Mouse (Mus musculus) olfactory bulb, adult 2 months (tissue): ENCODE data around the gene Hacd1. TPM values are rescaled to one million over a fixed set of nuclear protein-coding genes. Genes with fewer than 3 reads are reported as not detected.

Experiments used
- H3K27ac ChIP-seq: fragments of 200-500 bp; 2 replicates; pipeline ENCODE4 v1.5.1; 2012; ENCODE audit warnings: low read depth, low read length; ENCODE audit not compliant: insufficient read depth
- H3K4me1 ChIP-seq: fragments of 200-500 bp; 2 replicates; pipeline ENCODE4 v1.6.1; 2012; ENCODE audit warnings: low read length; ENCODE audit not compliant: control insufficient read depth, insufficient read depth
- H3K4me3 ChIP-seq: fragments of 200-500 bp; 2 replicates; pipeline ENCODE4 v1.5.1; 2012; ENCODE audit warnings: mild to moderate bottlenecking, low read depth, low read length, moderate library complexity; ENCODE audit not compliant: insufficient read depth
- CTCF ChIP-seq: fragments of 200-500 bp; IDR thresholded peaks from 2 replicates; pipeline ENCODE4 v1.5.1; 2012; ENCODE audit warnings: low read depth, mild to moderate bottlenecking, low read length, moderate library complexity; ENCODE audit not compliant: insufficient read depth
- POLR2A ChIP-seq: fragments of 200-500 bp; IDR thresholded peaks from 2 replicates; pipeline ENCODE4 v1.6.1; 2012; ENCODE audit warnings: mild to moderate bottlenecking, low read depth, low read length, moderate library complexity; ENCODE audit not compliant: insufficient read depth
- WGBS: fragments of 180-500 bp; shearing (Covaris S2); methylation state at CpG from one replicate; pipeline ENCODE4 v1.1.7; 2018; 5-methylcytosine and 5-hydroxymethylcytosine counted together
- polyA plus RNA-seq: library from polyadenylated mRNA; stranded (reverse); fragments of >200 nt; gene quantifications from 2 replicates; pipeline ENCODE4 v1.2.4, GENCODE M21; 2012; ENCODE audit warnings: low replicate concordance; ENCODE audit not compliant: missing spikeins, insufficient read depth, insufficient read length

Hacd1 gene
- polyA plus RNA-seq, 1 experiment: not detected

DNA sequence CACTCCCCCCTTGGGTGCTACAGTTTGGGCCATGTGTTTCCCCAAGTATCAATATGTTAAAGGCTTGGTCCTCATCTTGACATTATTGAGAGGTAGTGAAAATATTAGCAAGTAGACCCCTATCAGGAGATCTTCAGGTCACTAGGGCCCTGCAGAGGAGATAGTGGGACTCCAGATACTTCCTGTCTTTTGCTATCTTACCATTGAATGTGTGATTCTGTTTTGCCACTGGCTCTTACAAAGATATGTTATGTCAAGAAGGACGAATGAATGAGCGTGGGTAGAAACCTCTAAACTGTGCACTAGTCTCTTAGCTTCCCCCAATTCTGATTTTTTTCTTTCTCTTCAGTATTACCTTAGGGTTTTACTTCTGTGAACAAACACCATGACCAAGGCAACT is 13.1 kb upstream of the Hacd1 start:
- TF ChIP-seq CTCF (no peak), POLR2A (no peak)
- 95% methylated on average over 2 of the region's 2 CpGs for WGBS
- no peak overlapping the region for H3K4me3 ChIP-seq
- no peaks in the 10 kb centered on the region for H3K4me1 ChIP-seq
- no peak overlapping the region for H3K27ac ChIP-seq

DNA sequence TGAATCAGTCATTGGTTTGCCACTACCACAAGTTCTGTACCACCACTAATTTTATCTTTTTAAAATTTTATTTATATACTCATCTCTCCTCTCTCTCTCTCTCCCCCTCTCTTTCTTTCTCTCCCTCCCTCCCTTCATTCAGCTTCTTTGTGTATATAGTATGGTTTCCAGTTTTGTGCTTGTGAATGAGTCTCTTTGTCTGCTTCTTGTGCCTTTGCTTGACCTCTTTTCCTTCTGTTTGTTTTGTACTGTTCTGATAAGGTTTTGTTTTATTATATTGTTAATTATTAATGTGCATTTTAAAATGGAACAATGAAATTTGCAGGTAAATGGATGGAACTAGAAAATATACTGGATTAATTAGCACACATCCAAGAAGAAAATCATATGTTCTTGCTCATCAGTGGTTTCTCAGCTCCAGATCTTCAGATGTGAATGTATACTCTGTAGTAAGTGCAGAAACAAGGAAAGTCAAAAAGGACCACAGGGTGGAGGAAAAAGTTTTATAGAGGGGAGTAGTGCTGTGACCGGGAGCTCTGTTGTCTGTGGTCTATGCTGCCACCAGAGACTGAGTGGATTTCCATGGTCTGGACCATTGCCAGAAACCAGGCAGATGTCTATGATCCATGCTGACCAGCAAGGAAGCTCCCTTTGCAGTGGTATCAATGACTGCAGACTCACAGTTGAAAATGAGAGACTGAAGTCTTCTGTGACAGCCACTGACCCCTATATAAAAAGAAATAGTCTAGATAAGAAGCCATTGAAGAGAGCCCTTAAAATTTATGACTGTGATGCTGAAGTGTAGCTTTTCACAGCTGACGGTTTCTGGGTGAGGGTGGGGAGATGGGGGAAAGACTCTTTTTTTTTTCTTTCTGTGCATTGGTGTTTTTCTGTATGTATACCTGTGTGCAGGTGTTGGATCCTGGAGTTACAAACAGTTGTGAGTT is 10.0 kb upstream of the Hacd1 start:
- Histone ChIP-seq H3K27ac (no peak overlapping the region), H3K4me3 (no peak overlapping the region), H3K4me1 (no peaks in the 10 kb centered on the region)
- WGBS: 75% methylated on average over 2 of the region's 2 CpGs
- TF ChIP-seq CTCF: no peak
- TF ChIP-seq POLR2A: no peak

DNA sequence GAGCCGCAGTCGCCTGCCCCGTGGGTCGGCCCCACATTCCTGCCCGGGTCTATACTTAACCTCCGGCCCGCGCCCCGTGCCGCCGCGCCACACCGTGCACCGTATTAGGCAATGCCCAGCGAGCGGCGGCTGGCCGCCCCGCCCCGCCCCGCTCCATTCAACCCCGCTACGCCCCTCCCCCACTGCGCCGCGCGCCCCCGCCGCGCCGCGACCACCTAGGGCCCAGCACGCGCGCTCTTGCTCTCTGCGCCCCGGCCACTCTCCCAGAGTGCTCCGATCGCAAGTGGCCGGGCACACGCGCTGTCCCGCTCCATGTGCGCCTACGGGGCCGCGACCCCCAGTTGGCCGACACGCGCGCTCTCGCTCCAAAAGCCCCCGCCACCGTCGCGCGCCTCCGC is 768 bp downstream of the Hacd1 start:
- H3K4me1 ChIP-seq: 0 out of 2 replicates have a peak, but pooled peaks cover 2% of the 10 kb centered on the region
- peak overlapping the region; percentile 89 for H3K27ac ChIP-seq
- peak overlapping the region; percentile 99 for H3K4me3 ChIP-seq
- WGBS: 1% methylated on average over 57 of the region's 58 CpGs
- no peak for TF ChIP-seq CTCF
- no peak; the same call in 1 of the 2 replicates for TF ChIP-seq POLR2A

GRCm38 (mm10) chr2:14054716-14055115 is 1.2 kb downstream of the Hacd1 start:
- TF ChIP-seq CTCF (no peak), POLR2A (no peak)
- 0 out of 2 replicates have a peak, but pooled peaks cover 2% of the 10 kb centered on the region for H3K4me1 ChIP-seq
- H3K27ac ChIP-seq: peak overlapping the region; percentile 20; the same call in 1 of the 2 replicates
- peak overlapping the region; percentile 99 for H3K4me3 ChIP-seq
- 6% methylated on average over 6 of the region's 6 CpGs for WGBS

- H3K27ac ChIP-seq: no peak overlapping the region
- no peak for TF ChIP-seq CTCF
- TF ChIP-seq POLR2A: no peak
- no peak overlapping the region for H3K4me3 ChIP-seq
- WGBS: 83% methylated on average over 3 of the region's 3 CpGs
- H3K4me1 ChIP-seq: 0 out of 2 replicates have a peak, but pooled peaks cover 2% of the 10 kb centered on the region
Observed at GRCm38 (mm10) chr2:14054163-14054562, 1.8 kb downstream of the Hacd1 start.

DNA sequence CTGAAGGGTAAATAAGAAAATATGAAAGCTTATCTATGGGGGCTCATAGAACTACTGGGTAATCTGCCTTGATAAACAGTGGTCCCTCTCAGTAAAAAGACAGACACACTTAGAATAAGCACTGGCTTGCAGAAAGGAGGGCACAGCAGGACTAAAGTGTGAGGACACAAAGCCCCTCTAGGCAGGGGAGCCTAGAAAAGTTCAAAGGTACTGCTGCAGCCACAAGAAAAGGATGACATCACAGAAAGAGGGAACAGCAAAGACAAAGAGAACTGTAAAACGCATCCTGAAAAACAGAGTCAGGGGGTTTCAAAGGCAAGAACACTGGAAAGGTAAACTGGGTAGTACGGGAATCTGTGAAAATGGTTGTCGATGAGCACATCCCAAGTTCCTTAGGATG is 2.3 kb downstream of the Hacd1 start:
- no peak overlapping the region for H3K4me3 ChIP-seq
- 0 out of 2 replicates have a peak, but pooled peaks cover 2% of the 10 kb centered on the region for H3K4me1 ChIP-seq
- WGBS: 83% methylated on average over 3 of the region's 3 CpGs
- TF ChIP-seq CTCF: no peak
- no peak for TF ChIP-seq POLR2A
- no peak overlapping the region for H3K27ac ChIP-seq

GRCm38 (mm10) chr2:14048808-14049207 is 7.1 kb downstream of the Hacd1 start:
- TF ChIP-seq POLR2A: no peak
- TF ChIP-seq CTCF: no peak
- WGBS: 73% methylated on average over 5 of the region's 5 CpGs
- peak overlapping the region; percentile 53 for H3K27ac ChIP-seq

GRCm38 (mm10) chr2:14048381-14048780 is 7.6 kb downstream of the Hacd1 start:
- TF ChIP-seq CTCF: no peak
- Histone ChIP-seq H3K4me3 (no peak overlapping the region), H3K4me1 (no peaks in the 10 kb centered on the region), H3K27ac (no peak overlapping the region)

More at GRCm38 (mm10) chr2:14048808-14049207, 7.1 kb downstream of the Hacd1 start:
- Histone ChIP-seq H3K4me3 (no peak overlapping the region), H3K4me1 (no peaks in the 10 kb centered on the region)

DNA sequence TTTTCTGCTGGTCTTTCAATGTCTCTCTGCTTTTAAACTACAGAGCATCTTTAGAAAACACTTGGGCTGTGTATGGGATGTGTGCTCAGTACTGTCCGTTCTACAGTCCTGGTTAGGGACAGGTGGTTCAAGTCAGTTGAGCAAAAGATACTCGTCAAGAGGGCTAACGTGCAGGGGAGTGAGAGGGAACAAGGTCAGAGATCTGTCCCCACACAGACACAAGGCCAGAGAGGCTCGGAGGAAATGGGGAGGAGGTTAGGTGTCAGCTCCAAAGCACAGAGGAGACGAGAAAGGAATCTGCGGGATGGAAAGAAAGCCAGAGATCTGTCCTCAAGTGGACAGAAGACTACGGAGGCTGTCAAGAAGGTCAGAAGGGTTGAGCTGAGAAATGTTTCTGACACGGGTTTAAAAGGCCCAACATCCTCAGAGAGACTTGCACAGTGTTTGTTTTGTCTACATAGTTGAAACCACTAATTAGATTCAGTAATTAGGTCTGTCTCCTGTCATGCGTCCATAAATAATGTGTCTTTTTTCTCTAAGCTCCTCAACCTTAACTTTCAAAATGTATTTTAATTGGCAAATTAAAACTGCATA is 12.3 kb downstream of the Hacd1 start:
- Histone ChIP-seq H3K4me1 (no peaks in the 10 kb centered on the region), H3K4me3 (no peak overlapping the region), H3K27ac (no peak overlapping the region)
- TF ChIP-seq CTCF (no peak), POLR2A (no peak)
- WGBS: 62% methylated on average over 9 of the region's 9 CpGs
